Mouse (Mus musculus): ENCODE results near the gene Gm49396.
A peak's percentile ranks its signal among the peaks of the same experiment; 100 is the strongest.

Gene Gm49396

DNA sequence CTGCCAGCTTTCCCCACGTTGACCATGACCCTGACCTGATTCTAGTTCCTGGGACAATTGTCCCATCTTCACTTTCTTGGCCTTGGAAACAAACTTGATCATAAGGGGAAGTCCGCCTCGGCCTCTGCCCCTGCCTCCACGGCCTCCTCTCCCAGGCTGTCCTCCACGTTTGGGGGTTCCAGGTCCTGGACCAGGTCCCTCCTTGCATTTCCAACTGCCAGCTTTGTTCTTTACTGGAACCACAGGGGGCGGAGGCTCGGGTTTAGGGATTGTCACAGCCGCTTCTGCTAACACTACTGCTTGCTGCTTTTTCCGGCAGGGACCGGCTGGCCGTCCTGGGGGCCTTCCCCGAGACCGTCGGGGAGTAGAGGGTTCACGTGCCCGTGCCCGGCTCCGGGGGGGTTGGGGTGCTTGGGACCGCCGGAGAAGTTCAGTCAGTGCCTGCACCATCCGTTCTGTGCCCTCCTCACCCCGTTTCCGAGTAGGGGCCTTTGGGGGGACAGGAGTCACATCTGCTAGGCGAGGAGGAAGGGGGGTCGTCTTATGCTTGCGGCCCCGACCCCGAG, 23.4 kb downstream of the Gm49396 start:
- no peak for DNase-seq (ENCODE audit: low read depth, low spot score)

DNA sequence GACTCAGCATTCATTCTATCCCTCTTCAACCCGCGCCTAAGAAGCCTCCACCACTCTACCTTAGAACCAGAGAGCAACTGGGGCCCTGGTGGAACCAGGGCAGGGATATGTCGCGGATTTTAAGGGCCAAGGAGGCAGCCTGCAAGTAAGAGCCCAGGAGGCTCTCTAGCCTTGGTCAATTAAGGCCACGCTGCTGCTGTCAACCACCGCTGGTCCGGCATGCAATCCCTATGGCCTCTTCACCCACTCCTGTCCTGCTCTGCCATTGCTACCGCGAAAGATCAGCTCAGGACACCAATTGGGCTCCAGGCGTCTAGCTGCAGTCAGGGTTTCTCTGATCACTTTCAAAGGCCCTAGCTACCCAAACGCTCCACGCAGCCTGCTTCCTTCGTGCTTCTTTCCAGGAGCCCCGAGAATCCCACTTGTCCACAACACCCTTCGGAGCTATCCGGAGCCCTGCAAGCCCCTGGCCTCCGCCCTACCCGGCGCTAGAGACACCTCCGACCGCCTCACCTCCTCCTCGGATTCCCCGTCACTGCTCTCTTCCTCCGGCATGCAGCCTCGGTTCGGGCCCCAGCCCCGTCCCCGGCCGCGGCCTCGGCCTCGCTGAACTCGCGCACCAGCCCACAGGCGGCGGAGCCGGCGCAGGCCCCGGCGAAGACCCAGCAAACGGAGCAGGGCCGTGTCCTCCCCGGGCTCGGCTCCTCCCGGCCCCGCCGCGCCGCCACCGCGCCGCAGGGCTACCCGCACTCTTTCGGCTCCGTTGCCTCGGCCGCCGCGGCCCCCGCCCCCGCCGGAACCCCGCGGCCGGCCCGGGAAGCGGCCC, 24.9 kb downstream of the Gm49396 start:
- no peak for DNase-seq (ENCODE audit: low read depth, low spot score)

GRCm38 (mm10) chr7:30588676-30589434, 25.7 kb downstream of the Gm49396 start, which contains the start of gene Kmt2b:
Gene Kmt2b (minus strand): TSS chr7:30588726.
- DNase-seq (ENCODE audit: low read depth, low spot score) = peak; percentile 97

- peak; percentile 43 for DNase-seq (ENCODE audit: low read depth, low spot score)
Measured at GRCm38 (mm10) chr7:30589435-30590301, 26.5 kb downstream of the Gm49396 start.

- DNase-seq (ENCODE audit: low read depth, low spot score) = no peak
Measured at GRCm38 (mm10) chr7:30590927-30591604, 27.9 kb downstream of the Gm49396 start.

DNA sequence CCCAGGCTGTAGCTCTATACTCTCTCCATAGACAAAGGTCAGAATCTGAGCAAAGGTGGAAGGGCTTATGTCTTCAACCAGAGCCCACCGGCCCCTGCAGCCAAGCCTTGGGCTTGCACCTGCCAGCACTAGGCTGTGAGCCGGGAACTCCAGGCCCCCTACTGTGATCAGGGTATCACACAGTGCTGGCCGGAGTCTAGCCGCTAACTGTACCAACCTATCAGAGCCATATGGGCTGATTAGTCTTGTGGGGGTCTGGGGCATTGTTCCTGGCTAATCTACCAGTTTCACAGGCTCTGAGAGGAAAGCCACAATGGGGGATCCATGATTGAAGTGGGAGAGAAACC, 28.4 kb downstream of the Gm49396 start:
- no peak for DNase-seq (ENCODE audit: low read depth, low spot score)

DNA sequence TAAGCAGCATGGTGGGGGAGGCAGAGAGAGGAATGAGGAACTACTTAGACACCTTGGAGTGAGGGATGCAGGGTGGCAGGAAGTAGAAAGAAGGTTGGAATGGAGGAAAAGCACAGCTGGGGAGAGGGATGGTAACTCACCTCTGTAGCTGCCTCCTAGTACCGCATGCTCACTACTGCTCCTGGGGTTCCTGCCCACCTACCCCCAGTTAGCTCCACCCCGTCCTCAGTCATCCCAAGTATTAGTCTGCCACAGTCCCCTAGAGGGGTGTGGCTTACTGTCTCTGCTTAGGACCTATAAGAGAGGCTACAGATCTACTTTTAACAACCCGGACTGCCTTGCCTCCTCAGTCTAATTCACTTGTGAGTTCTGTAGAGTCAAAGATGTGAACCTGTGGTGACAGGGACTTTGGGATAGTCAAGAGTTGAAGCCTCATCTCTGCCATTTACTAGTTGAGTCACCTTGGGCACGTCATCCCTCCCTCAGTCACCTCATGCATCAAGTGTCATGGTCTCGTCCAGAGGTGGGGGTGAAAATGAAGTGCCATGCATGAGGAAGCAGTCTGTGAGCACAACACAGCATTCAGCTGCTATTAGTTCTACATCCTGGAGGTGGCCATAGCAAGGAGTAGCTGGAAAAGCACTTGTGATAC, 29.8 kb downstream of the Gm49396 start:
- no peak for DNase-seq (ENCODE audit: low read depth, low spot score)

DNA sequence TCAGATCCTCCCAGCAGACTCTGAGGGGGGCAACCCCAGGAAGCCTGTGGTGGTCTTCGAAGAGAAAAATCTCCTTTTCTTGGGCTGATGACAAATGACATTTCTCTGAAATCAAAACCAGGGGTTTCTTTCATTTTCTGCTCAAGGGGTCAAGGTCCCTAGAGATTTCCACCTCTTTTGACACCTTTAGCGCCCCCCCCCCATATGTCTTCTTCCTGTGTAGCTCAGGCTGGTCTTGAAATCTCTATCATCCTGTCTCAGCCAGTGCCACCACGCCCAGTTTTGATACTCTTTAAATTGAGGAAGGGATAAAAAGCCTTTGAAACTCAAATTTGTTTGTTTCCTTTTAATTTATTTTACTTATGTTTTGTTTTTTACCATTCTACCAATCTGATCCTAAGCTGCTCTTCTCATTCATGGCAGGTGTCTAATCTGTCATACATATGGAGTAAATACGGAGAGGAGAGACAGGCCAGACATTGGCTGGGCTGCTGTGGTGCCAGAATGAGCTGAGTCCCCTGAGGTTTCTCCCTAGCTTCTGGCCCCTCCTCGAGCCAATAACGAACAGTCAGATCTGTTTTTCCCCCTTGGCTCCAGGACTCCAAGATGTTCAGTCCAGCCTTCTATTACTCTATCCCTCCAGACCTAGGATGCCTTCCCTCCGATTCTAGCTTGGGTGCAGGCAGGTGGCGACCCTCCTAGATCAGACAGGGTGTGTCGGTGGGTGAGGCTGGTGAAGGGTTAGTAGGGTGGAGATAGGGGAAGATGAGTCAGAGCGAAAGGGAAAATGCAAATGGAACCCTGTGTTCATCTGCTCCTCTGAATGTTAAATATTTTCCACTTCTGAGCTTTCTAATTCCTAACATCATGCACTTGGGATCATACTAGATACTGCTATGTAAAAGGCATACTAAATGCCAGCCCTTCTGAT, 30.7 kb downstream of the Gm49396 start:
- no peak for DNase-seq (ENCODE audit: low read depth, low spot score)

DNA sequence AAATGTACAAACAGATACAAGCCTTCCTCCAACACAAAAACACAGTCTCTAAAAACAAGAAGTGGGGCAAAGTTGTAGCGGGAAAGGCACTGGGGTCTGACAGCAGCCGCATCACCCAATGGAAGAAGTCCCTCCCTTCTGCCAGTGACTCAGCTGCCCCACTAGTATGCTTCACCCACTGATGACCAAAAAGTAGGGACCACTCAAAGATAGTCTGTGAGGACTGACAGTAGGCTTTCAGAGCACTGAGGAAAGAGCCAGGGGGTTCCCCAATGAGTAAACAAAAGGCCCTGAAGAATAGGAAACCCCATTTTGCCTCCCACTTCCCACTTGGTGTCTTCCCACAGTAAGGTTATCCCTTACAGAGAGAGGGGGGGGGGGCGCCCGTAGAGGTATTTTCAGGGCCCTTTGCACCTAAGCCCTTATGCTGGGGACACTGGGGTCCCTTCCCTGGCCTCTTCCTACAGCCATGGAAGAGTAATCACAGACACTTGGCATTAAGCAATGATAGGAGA, 31.4 kb downstream of the Gm49396 start:
- no peak for DNase-seq (ENCODE audit: low read depth, low spot score)

DNA sequence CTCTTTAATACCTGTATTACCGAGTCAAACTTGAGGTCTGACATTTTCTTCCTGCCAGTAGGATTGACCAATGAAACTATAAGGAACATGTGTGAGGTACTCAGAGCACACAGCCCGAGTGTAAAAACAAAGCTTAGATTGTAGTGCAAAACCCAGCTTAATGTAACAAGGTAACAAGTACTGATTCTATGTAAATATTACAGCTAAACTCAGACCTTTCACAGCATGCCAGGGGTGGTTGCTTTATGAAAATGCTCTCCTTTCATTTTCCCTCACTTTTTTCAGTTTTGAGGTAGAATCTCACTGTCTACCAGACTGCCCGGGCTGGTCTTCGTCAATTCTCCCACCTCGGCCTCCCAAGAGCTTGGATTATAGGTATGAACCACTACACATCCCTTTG, 32.9 kb downstream of the Gm49396 start:
- no peak for DNase-seq (ENCODE audit: low read depth, low spot score)

DNA sequence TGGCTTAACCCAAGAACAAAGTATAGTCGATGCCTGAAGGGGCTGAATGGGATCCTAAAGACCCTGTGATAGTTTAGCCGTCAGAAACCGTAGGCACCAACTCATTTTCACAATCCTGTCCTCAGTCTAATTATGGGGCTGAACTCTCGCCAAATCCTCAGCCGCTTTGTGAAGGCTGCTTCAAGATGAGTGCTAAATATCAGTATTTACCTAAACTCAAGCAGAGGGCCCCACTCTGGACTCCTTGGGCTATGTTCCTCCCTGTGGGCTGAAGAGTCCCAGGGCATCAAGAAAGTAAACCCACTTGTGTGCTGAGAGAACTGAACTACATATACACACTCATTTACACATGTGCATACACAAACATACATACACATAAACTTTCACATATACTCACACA, 33.7 kb downstream of the Gm49396 start:
- no peak for DNase-seq (ENCODE audit: low read depth, low spot score)

DNA sequence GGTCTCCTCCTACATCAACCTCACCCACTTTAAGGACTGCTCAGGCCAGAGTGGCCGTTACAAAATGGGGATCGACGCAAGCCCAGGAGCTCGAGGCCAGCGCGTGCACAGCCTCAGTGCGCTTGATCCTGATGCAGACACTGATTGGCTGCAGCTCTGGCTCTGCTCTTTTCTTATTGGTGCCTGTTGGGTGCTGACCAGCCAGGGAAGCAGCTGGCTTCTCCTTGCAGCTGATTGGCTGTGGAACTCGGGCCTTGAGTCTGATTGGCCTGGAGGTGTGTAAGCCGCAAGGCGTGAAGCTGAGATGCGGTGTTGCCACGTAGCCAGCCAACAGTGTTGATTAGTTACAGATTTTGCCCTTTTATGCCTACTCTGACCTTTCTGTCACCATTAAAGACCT, 35.6 kb downstream of the Gm49396 start, which contains the start of gene Zbtb32:
Gene Zbtb32 (minus strand): TSS at position 124 of the 400 bp plus-strand sequence.
- no peak for DNase-seq (ENCODE audit: low read depth, low spot score)

GRCm38 (mm10) chr7:30599933-30600353, 36.8 kb downstream of the Gm49396 start:
- peak; percentile 87 for DNase-seq (ENCODE audit: low read depth, low spot score)

DNA sequence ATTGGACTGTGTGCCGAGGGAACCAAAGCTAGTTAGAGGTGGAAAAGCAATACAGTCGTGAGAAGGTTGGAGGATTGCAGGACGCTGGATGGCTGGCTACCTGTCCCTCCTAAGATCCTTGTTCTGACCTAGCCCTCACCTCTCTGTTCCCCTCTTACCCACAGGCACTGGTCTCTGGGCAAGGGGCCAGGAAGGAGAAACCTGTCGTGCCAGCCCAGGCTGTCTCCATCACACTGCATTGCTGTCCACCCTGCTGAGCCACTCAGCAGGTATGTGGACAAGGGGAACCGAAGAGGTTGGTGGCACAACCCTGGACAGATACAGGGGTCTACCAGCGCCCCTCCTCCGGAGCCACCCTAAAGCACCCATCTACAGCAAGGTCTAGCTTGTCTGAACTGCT, 37.5 kb downstream of the Gm49396 start:
- no peak for DNase-seq (ENCODE audit: low read depth, low spot score)

GRCm38 (mm10) chr7:30602583-30602982, 39.4 kb downstream of the Gm49396 start:
- no peak for DNase-seq (ENCODE audit: low read depth, low spot score)

GRCm38 (mm10) chr7:30604424-30604823, 41.3 kb downstream of the Gm49396 start:
- no peak for DNase-seq (ENCODE audit: low read depth, low spot score)

DNA sequence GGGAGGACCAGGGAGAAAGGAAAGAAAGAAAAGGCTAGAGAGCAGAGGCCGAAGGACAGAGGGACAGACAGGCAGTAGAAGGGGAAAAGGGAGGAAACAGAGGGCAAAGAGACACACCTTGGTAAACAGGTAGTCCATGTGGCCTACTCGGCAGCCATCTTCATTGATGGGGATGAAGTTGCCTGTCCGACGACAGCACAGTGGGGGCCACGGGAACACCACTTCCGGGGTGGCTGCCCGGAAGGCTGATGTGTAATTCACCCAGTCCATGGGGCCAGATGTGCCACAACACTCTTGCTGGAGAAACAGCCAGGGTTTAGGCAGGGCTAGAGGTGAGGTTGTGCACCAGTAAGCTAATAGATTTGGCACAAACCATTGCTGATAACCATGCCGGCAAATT, 41.8 kb downstream of the Gm49396 start:
- DNase-seq (ENCODE audit: low read depth, low spot score) = no peak

DNA sequence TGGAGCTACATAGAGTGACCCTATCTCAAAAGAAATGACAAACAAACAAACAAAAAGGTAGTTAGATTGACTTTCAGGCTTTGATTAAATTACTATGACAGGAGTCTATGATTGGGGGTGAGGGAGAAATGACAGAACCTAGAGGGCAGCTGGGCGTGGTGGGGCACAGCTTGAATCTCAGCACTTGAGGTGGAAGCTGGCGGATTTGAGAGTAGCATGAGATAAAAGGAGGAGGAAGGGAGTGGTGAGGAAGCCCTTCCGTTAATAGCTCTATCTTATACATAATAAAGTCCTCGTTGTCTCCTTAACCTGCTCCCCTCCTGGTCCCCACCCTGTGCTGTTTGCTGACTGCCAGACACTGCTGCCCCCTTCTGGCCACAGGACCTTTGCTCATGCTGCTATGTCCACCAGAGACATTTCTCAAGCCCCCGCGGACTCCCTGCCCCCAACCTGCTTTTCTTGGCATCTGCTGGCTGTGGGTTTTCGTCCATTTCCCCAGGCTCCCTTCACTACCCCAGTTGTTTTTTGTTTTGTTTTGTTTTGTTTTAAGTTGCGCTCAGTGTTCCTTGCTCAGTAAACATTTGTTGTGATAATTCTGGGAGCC, 44.7 kb downstream of the Gm49396 start:
- DNase-seq (ENCODE audit: low read depth, low spot score) = no peak

GRCm38 (mm10) chr7:30608476-30608875, 45.3 kb downstream of the Gm49396 start:
- no peak for DNase-seq (ENCODE audit: low read depth, low spot score)
